Mouse (Mus musculus): ENCODE measurements around the gene Atp9a. TPM values are rescaled to one million over a fixed set of nuclear protein-coding genes. Genes with fewer than 3 reads are reported as not detected.

The Atp9a gene
- polyA plus RNA-seq, 1 experiment, result 13.2 TPM

DNA sequence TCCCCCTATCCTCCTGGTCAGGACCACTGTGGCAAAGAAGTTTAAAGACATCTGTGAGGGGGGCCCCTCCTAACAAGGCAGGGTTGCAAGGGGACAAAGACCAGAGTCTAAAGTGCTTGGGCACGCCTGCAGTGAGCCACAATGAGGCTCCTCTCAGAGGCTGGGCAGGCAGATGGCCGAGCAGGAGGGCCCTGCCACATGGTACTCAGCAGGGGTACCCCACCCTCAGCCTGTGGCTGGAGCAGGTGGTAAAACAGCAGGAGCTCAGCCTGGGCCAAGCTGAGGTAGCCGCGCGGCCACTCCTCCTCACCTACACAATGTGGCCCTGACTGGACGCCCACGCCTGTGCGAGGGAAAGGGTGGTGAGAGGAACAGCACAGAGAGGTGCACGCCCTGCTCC lies 64.6 kb downstream of the Atp9a start:
- no peak for DNase-seq (ENCODE audit: low read depth in 1 of 2, low spot score in 2 of 2)
- Histone ChIP-seq H3K4me1 (ENCODE audit: control insufficient read depth, insufficient read depth, insufficient read length) (no peaks in the 10 kb centered on the region), H3K4me3 (ENCODE audit: extremely low read depth, insufficient read depth, insufficient read length) (no peak overlapping the region), H3K27me3 (ENCODE audit: control insufficient read depth, insufficient read depth, low read length) (no peaks in the 10 kb centered on the region), H3K27ac (ENCODE audit: insufficient read depth, low read length) (no peak overlapping the region), H3K36me3 (ENCODE audit: control insufficient read depth, insufficient read depth, low read length) (no peaks in the 10 kb centered on the region)
- WGBS, result 82% methylated on average over 9 of the region's 9 CpGs
- TF ChIP-seq CTCF (IDR thresholded peaks at IDR 0.05; ENCODE audit: extremely low read depth, insufficient read depth, insufficient read length, insufficient replicate concordance) (no peak), POLR2A (IDR thresholded peaks at IDR 0.05; ENCODE audit: low read depth, low read length) (no peak)

DNA sequence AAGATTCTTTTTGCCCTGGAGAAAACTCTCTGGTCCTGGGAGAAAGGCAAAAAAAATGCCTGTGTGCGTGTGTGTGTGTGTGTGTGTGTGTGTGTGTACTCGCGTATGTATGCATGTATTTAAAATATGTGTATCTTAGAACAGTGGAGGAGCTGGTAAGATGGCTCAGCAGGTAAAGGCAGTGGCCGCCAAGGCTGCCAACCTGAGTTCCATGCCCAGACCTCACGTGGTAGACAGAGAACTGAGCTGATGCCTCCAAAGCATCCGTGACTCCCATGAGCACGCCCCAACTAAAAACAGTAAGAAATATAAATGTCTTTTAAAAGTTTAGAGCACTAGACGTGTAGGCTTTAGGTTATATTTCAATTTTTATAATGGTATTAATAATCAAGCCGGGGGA lies 70.5 kb downstream of the Atp9a start:
- Histone ChIP-seq H3K4me3 (ENCODE audit: extremely low read depth, insufficient read depth, insufficient read length) (no peak overlapping the region), H3K27me3 (ENCODE audit: control insufficient read depth, insufficient read depth, low read length) (no peaks in the 10 kb centered on the region), H3K27ac (ENCODE audit: insufficient read depth, low read length) (no peak overlapping the region), H3K4me1 (ENCODE audit: control insufficient read depth, insufficient read depth, insufficient read length) (no peaks in the 10 kb centered on the region), H3K36me3 (ENCODE audit: control insufficient read depth, insufficient read depth, low read length) (no peaks in the 10 kb centered on the region)
- DNase-seq (ENCODE audit: low read depth in 1 of 2, low spot score in 2 of 2), result no peak
- no peak for TF ChIP-seq CTCF (IDR thresholded peaks at IDR 0.05; ENCODE audit: extremely low read depth, insufficient read depth, insufficient read length, insufficient replicate concordance)
- TF ChIP-seq POLR2A (IDR thresholded peaks at IDR 0.05; ENCODE audit: low read depth, low read length), result no peak
- 91% methylated on average over 9 of the region's 9 CpGs for WGBS

DNA sequence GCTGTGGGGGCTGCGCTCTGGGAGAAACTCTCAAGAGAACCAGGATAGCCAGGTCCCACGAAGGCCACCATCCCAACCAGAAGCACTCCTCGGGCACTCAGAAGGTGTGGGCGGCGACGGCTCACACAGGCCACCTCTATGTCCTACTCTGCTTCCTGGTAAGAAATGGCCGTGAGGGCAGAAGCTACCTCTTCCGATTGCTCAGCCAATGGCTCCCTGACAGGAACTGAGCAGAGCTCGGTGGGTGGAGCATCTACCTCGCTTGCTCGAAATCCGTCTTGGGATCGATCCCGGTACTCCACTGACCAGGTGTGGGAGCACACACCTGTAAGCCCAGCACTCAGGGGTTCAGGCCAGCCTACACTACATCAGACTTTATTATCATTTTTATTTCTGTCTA lies 72.0 kb downstream of the Atp9a start:
- H3K36me3 ChIP-seq (ENCODE audit: control insufficient read depth, insufficient read depth, low read length), result no peaks in the 10 kb centered on the region
- 90% methylated on average over 14 of the region's 14 CpGs for WGBS
- no peak overlapping the region for H3K4me3 ChIP-seq (ENCODE audit: extremely low read depth, insufficient read depth, insufficient read length)
- no peak for DNase-seq (ENCODE audit: low read depth in 1 of 2, low spot score in 2 of 2)
- no peaks in the 10 kb centered on the region for H3K4me1 ChIP-seq (ENCODE audit: control insufficient read depth, insufficient read depth, insufficient read length)
- no peaks in the 10 kb centered on the region for H3K27me3 ChIP-seq (ENCODE audit: control insufficient read depth, insufficient read depth, low read length)
- TF ChIP-seq POLR2A (IDR thresholded peaks at IDR 0.05; ENCODE audit: low read depth, low read length) (no peak), CTCF (IDR thresholded peaks at IDR 0.05; ENCODE audit: extremely low read depth, insufficient read depth, insufficient read length, insufficient replicate concordance) (no peak)
- no peak overlapping the region for H3K27ac ChIP-seq (ENCODE audit: insufficient read depth, low read length)

DNA sequence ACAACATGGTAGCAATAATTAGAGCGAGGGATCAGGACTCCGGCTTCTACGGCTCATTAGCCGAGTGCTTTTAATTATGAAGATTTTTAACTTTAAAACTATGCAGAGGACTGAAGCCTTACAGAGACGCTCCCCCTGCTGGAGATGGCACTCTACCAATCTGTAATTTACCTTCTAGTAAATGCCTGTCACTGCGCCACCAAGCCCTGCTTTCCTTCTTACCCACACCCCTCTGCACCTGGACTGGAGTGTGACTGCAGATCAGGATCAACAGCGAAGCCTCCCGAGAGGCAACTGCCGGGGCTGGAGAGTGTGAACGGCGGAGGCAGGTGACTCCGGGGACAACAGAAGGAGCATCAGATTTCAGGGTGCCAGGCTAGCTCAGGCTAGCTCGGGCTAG lies 72.4 kb downstream of the Atp9a start:
- Histone ChIP-seq H3K27ac (ENCODE audit: insufficient read depth, low read length) (no peak overlapping the region), H3K27me3 (ENCODE audit: control insufficient read depth, insufficient read depth, low read length) (no peaks in the 10 kb centered on the region), H3K36me3 (ENCODE audit: control insufficient read depth, insufficient read depth, low read length) (no peaks in the 10 kb centered on the region), H3K4me3 (ENCODE audit: extremely low read depth, insufficient read depth, insufficient read length) (no peak overlapping the region), H3K4me1 (ENCODE audit: control insufficient read depth, insufficient read depth, insufficient read length) (no peaks in the 10 kb centered on the region)
- no peak for TF ChIP-seq POLR2A (IDR thresholded peaks at IDR 0.05; ENCODE audit: low read depth, low read length)
- no peak for TF ChIP-seq CTCF (IDR thresholded peaks at IDR 0.05; ENCODE audit: extremely low read depth, insufficient read depth, insufficient read length, insufficient replicate concordance)
- WGBS, result 88% methylated on average over 13 of the region's 13 CpGs
- no peak for DNase-seq (ENCODE audit: low read depth in 1 of 2, low spot score in 2 of 2)

DNA sequence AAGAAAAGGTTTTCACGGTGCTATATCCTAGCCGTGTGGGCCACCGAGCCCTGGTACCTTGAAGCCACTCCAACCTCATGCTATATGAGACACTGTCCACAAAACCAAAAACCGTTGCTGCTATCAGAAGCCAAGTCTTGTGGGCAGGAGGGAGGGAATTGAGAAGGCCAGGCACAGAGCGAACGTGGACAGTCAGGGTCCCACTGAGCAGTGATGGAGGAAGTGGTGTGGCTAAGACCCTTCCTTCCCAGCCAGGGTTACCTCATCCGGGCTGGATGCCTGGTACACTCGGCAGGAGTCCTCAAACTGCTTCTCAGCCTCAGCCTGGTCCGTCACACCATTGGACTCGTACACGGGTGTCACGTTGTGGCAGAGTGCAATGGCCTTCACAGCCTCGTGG lies 74.5 kb downstream of the Atp9a start:
- H3K4me3 ChIP-seq (ENCODE audit: extremely low read depth, insufficient read depth, insufficient read length), result no peak overlapping the region

DNA sequence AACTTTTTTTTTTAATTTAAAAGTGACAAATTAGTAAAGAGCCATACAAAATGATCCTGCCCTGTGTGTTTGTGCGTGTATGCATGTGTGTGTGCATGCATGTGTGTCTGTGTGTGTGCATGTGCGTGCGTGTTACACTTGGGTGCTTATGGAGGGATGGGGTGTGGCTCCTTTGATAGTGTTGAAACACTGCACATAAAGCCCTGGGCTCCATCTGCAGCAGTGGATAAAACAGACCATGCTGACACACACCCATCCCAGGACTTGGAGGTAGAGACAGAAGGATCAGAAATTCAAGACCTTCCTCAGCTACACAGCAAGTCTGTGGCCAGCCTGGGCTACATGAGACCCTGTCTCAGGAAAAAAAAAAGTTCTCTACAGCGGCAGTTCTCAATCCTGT lies 76.5 kb downstream of the Atp9a start:
- no peaks in the 10 kb centered on the region for H3K4me1 ChIP-seq (ENCODE audit: control insufficient read depth, insufficient read depth, insufficient read length)
- no peak overlapping the region for H3K4me3 ChIP-seq (ENCODE audit: extremely low read depth, insufficient read depth, insufficient read length)
- no peak for DNase-seq (ENCODE audit: low read depth in 1 of 2, low spot score in 2 of 2)
- H3K27ac ChIP-seq (ENCODE audit: insufficient read depth, low read length), result no peak overlapping the region
- no peaks in the 10 kb centered on the region for H3K36me3 ChIP-seq (ENCODE audit: control insufficient read depth, insufficient read depth, low read length)
- H3K27me3 ChIP-seq (ENCODE audit: control insufficient read depth, insufficient read depth, low read length), result no peaks in the 10 kb centered on the region
- WGBS, result 94% methylated on average over 4 of the region's 4 CpGs
- TF ChIP-seq POLR2A (IDR thresholded peaks at IDR 0.05; ENCODE audit: low read depth, low read length), result no peak
- no peak for TF ChIP-seq CTCF (IDR thresholded peaks at IDR 0.05; ENCODE audit: extremely low read depth, insufficient read depth, insufficient read length, insufficient replicate concordance)

More for the DNA sequence above, 74.5 kb downstream of the Atp9a start:
- Histone ChIP-seq H3K27me3 (ENCODE audit: control insufficient read depth, insufficient read depth, low read length) (no peaks in the 10 kb centered on the region), H3K27ac (ENCODE audit: insufficient read depth, low read length) (no peak overlapping the region), H3K4me1 (ENCODE audit: control insufficient read depth, insufficient read depth, insufficient read length) (no peaks in the 10 kb centered on the region), H3K36me3 (ENCODE audit: control insufficient read depth, insufficient read depth, low read length) (no peaks in the 10 kb centered on the region)
- DNase-seq (ENCODE audit: low read depth in 1 of 2, low spot score in 2 of 2), result no peak
- TF ChIP-seq POLR2A (IDR thresholded peaks at IDR 0.05; ENCODE audit: low read depth, low read length) (no peak), CTCF (IDR thresholded peaks at IDR 0.05; ENCODE audit: extremely low read depth, insufficient read depth, insufficient read length, insufficient replicate concordance) (no peak)
- 69% methylated on average over 13 of the region's 13 CpGs for WGBS

DNA sequence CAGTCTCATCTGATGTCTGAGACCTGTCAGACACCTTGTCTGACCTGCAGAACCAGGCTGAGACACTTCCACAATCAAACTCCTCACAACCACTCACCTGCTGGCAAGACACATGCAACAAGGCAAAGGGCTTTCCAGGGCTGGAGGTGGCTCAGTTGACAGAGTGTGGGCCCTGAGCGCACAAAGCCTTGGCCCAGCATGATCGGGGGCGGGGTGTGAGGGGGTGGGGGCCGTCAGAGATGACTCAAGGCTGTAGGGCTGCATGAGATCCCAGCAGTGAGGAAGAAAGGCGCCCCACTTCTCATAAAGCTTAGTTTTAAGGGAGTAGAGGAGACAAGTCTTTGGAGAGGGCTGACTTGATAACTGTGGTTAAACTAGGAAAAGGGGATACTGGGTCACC lies 78.5 kb downstream of the Atp9a start:
- Histone ChIP-seq H3K4me3 (ENCODE audit: extremely low read depth, insufficient read depth, insufficient read length) (no peak overlapping the region), H3K4me1 (ENCODE audit: control insufficient read depth, insufficient read depth, insufficient read length) (no peaks in the 10 kb centered on the region), H3K36me3 (ENCODE audit: control insufficient read depth, insufficient read depth, low read length) (no peaks in the 10 kb centered on the region), H3K27ac (ENCODE audit: insufficient read depth, low read length) (no peak overlapping the region), H3K27me3 (ENCODE audit: control insufficient read depth, insufficient read depth, low read length) (no peaks in the 10 kb centered on the region)
- 90% methylated on average over 5 of the region's 5 CpGs for WGBS
- no peak for DNase-seq (ENCODE audit: low read depth in 1 of 2, low spot score in 2 of 2)
- no peak for TF ChIP-seq POLR2A (IDR thresholded peaks at IDR 0.05; ENCODE audit: low read depth, low read length)
- TF ChIP-seq CTCF (IDR thresholded peaks at IDR 0.05; ENCODE audit: extremely low read depth, insufficient read depth, insufficient read length, insufficient replicate concordance), result no peak
